Mouse (Mus musculus): ENCODE results near the gene Ticam1. TPM values are rescaled to one million over a fixed set of nuclear protein-coding genes. Genes with fewer than 3 reads are reported as not detected.

Gene Ticam1
- polyA plus RNA-seq, 1 experiment from 2014 or later, result 1.7 TPM

DNA sequence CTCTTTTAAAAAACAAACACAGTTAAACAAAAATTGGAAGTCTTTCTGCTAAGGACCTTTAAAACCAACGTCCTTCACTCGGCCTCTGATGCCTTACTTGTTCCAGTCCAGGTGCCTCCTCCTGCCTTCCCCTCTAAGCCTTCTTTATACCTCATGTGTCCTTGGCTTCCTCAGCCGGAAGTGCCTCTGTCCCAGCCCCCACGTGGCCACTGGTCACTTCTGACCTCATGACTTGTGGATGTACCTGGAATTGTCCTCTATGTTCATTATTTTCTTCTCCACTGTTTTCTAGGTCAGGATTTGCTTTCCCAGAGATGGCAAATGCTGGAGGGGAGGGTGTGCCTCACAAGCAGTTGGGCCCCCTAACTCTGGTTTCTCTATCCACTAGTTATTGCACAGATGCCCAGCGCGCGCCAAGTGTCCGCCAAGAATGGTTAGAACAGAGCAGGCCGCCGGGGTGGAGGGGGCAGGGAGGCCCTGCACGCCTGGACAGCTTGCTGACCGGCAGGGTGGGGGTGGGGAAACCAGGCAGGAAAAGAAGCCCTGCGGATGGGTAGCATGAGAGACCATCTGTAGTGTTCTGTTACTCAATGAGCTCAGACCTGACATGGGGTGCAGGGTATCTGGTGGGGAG lies 25.9 kb upstream of the Ticam1 start:
- Histone ChIP-seq H3K36me3 (peaks cover 16% of the 10 kb centered on the region), H3K27ac (replicated peaks) (peak overlapping the region; percentile 65), H3K9me3 (no peaks in the 10 kb centered on the region), H3K4me2 (replicated peaks) (peak overlapping the region; percentile 93), H3K27me3 (no peaks in the 10 kb centered on the region), H3K4me1 (peaks cover 45% of the 10 kb centered on the region), H3K9ac (replicated peaks) (peak overlapping the region; percentile 72; the same call in 1 of the 2 replicates), H3K4me3 (peak overlapping the region; percentile 85; the same call in 1 of the 2 replicates)
- no peak; the same call in none of the 2 replicates for ATAC-seq (ENCODE audit: low FRiP score, low read depth)
- WGBS, result 20% methylated on average over 13 of the region's 13 CpGs

DNA sequence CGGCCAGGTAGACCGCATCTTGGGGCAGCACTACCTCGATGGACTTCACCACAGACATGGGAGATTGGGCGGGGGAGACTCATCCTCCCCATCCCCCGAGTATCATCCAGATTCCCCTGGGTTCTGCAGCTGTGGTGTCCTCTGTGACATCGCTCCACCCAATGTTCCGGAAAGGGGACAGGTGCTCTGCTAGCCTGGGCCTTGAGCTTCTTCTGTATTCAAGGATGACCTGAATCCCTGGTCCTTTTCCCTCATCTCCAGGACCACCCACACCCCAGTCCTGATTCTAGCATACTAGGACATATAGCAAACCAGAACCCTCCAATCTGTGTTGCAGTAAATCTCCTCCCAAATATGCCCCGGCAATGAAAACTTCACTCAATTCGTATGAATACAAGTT lies 23.6 kb upstream of the Ticam1 start, which contains the start of gene Arrdc5:
Gene Arrdc5 (minus strand): TSS at position 101 of the 400 bp plus-strand sequence.
- Histone ChIP-seq H3K4me1 (peaks cover 23% of the 10 kb centered on the region), H3K4me2 (replicated peaks) (no peak within 1 kb of the TSS), H3K9me3 (no peaks in the 10 kb centered on the region), H3K4me3 (no peak within 1 kb of the TSS), H3K27ac (replicated peaks) (no peak within 1 kb of the TSS), H3K9ac (replicated peaks) (no peak within 1 kb of the TSS), H3K27me3 (no peaks in the 10 kb centered on the region), H3K36me3 (0 out of 2 replicates have a peak, but pooled peaks cover under 1% of the 10 kb centered on the region)
- WGBS, result 91% methylated on average over 9 of the region's 9 CpGs
- no peak for ATAC-seq (ENCODE audit: low FRiP score, low read depth)

DNA sequence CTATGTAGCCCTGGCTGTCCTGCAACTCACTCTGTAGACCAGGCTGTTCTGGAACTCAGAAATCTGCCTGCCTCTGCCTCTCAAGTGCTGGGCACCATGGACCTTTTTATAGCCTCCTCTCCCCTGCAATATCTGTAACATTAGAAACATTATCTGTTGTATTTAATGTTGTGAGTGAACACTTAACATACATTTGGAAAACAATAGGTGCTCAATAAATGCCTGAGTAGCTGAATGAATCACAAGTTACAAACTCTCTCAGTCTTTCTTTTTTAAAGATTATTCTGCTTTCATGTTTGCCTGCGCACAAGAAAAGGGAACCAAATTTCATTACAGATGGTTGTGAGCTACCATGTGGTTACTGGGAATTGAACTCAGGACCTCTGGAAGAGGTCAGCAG lies 21.7 kb upstream of the Ticam1 start:
- Histone ChIP-seq H3K27me3 (no peaks in the 10 kb centered on the region), H3K4me3 (no peak overlapping the region), H3K36me3 (no peaks in the 10 kb centered on the region), H3K27ac (replicated peaks) (no peak overlapping the region), H3K4me1 (peaks cover 10% of the 10 kb centered on the region), H3K9me3 (no peaks in the 10 kb centered on the region), H3K4me2 (replicated peaks) (no peak overlapping the region), H3K9ac (replicated peaks) (no peak overlapping the region)
- ATAC-seq (ENCODE audit: low FRiP score, low read depth), result no peak
- 95% methylated on average over 1 of the region's 1 CpGs for WGBS

DNA sequence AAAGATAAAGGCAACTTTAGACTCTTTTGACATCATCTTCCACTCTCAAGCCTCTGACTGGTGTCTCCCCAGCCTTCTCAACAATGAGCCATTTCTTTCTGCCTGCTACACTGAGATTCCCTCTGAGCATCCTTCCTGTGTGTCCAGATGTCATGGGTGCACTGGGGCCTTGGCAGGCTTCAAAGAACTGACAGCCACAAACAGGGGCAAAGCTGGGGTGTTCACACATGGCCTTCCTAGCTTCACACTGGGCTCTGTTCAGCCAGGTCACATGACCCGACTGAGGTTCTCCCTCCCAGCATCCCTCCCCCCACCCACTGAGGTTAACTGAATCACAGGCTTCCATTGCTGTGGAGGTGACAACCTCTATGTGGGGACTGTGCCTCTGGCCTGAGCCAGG lies 19.6 kb upstream of the Ticam1 start:
- ATAC-seq (ENCODE audit: low FRiP score, low read depth), result no peak
- H3K9ac ChIP-seq (replicated peaks), result no peak overlapping the region
- WGBS, result 58% methylated on average over 1 of the region's 1 CpGs

DNA sequence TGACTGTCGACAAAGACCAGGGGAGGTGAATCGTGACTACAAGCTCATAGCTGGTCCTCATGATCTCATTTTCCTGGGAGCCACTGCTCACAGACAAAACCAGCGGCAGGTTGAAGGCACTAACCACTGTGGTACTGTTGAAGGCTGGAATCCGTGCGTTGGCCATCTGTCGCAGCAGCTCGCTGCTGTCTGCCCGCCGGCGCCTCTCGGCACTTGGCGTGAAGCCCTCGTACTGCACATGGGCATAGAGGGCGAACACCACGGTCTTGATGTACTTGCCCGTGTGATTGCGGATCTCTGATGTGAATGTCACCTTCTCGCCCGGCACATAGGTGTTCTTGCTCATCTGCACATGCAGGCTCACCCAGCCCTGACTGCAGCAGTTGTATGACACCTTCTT lies 17.7 kb upstream of the Ticam1 start:
- no peaks in the 10 kb centered on the region for H3K9me3 ChIP-seq
- ATAC-seq (ENCODE audit: low FRiP score, low read depth), result no peak
- H3K4me1 ChIP-seq, result peaks cover 22% of the 10 kb centered on the region
- no peak overlapping the region for H3K9ac ChIP-seq (replicated peaks)
- 94% methylated on average over 19 of the region's 19 CpGs for WGBS
- no peak overlapping the region for H3K27ac ChIP-seq (replicated peaks)
- no peak overlapping the region for H3K4me2 ChIP-seq (replicated peaks)
- H3K4me3 ChIP-seq, result no peak overlapping the region
- H3K36me3 ChIP-seq, result no peaks in the 10 kb centered on the region
- no peaks in the 10 kb centered on the region; the same call in 1 of the 2 replicates for H3K27me3 ChIP-seq

More for the DNA sequence above, 19.6 kb upstream of the Ticam1 start:
- no peak overlapping the region for H3K27ac ChIP-seq (replicated peaks)
- no peaks in the 10 kb centered on the region for H3K36me3 ChIP-seq
- peaks cover 6% of the 10 kb centered on the region for H3K4me1 ChIP-seq
- H3K4me2 ChIP-seq (replicated peaks), result no peak overlapping the region
- H3K9me3 ChIP-seq, result no peaks in the 10 kb centered on the region
- no peak overlapping the region for H3K4me3 ChIP-seq
- H3K27me3 ChIP-seq, result no peaks in the 10 kb centered on the region; the same call in 1 of the 2 replicates

DNA sequence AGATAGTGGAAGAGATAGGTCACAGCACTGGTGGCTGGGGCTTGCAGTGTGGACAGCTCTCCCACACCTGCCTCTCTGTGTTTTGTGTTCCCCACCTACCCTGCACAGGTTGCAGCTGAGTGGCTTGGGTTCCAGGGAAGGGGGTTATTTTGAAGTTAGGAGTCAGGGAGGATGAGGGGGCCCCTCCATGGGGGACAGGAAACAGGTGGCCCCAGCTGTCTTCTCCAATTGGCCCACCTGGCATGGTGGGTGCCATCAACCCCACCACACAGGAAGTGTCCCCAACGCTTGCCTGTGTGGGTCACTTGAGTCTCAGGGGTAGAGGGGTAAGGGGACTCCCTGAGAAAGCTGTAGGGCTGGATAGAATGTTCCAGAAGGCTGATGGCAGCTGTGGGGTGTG lies 16.7 kb upstream of the Ticam1 start:
- Histone ChIP-seq H3K9me3 (no peaks in the 10 kb centered on the region), H3K4me3 (no peak overlapping the region), H3K4me2 (replicated peaks) (no peak overlapping the region), H3K27ac (replicated peaks) (no peak overlapping the region), H3K27me3 (no peaks in the 10 kb centered on the region; the same call in 1 of the 2 replicates), H3K36me3 (no peaks in the 10 kb centered on the region), H3K9ac (replicated peaks) (no peak overlapping the region), H3K4me1 (peaks cover 30% of the 10 kb centered on the region)
- ATAC-seq (ENCODE audit: low FRiP score, low read depth), result no peak
- WGBS, result 80% methylated on average over 1 of the region's 1 CpGs

DNA sequence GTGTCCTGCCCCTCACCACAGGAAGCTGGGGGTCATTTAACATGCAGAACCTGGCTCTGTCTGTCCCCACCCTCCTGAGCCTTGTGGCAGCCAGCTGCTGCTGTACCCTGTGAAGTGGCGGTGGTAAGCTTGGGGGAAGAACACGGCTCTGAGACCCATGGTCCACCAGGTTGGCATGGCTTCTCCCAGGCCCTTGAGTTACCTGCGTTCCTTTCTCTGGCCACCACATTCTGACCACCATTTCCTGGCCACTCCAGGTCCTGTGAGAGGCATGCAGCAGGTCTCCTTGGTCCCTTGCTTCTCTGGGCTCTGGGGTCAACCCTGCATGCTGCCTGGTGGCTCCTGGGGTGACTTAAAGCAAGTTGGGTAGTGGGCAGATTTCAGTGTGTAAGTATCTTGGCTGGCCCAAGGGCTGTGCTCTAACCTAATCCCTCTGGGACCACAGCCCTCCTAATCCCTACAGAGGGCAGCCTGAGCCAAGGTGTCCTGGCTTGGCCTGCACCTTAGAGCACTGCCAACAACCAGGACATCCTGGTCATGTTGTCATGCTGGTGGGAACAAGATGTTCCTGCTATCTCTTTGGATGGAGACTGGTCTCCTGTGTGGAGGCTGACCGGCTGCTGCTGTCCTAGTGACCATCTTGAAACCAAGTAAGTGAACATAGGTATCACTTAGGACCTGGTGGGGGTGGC lies 16.1 kb upstream of the Ticam1 start, which contains the start of gene Plin3:
Gene Plin3 (minus strand): TSS at position 343 of the 692 bp plus-strand sequence.
- H3K9me3 ChIP-seq, result no peaks in the 10 kb centered on the region
- H3K36me3 ChIP-seq, result no peaks in the 10 kb centered on the region
- H3K9ac ChIP-seq (replicated peaks), result no peak within 1 kb of the TSS
- WGBS, result 87% methylated on average over 4 of the region's 4 CpGs
- no peak within 1 kb of the TSS for H3K4me2 ChIP-seq (replicated peaks)
- H3K4me3 ChIP-seq, result no peak within 1 kb of the TSS
- H3K27ac ChIP-seq (replicated peaks), result peak within 1 kb of the TSS; percentile 73
- no peaks in the 10 kb centered on the region; the same call in 1 of the 2 replicates for H3K27me3 ChIP-seq
- ATAC-seq (ENCODE audit: low FRiP score, low read depth), result no peak
- peaks cover 35% of the 10 kb centered on the region for H3K4me1 ChIP-seq

DNA sequence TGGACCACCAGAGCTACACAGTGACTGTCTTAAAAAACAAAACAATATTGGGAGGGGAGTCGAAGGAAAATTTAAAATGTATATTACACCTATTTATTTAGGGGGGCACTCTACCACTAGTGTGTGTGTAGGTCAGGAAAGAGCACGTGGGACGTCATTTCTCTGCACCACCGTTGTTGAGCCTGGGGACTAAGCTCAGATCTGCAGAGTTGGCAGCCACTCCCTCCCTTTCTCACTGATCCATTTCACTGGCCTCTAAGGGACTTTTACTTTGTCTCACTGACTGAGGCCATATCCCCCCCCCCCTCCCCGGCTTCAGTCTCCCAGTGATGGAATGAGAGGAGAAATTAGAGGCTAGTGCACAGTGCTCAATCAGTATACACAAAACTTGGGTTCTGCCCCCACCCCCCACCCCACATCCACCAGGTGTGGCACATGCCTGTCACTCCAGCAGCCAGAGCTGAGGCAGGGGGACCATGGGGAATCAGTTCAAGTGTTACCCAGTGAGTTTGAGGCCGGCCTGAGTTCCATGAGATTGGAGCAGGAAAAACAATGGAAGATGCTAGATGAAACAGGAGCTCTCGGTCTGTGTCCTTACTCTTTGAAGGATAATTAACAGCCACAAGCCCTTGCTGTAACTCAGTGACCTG lies 15.4 kb upstream of the Ticam1 start:
- Histone ChIP-seq H3K4me2 (replicated peaks) (no peak overlapping the region; the same call in 1 of the 2 replicates), H3K27me3 (no peaks in the 10 kb centered on the region; the same call in 1 of the 2 replicates), H3K9ac (replicated peaks) (no peak overlapping the region), H3K4me1 (peaks cover 35% of the 10 kb centered on the region), H3K4me3 (no peak overlapping the region), H3K9me3 (no peaks in the 10 kb centered on the region), H3K36me3 (no peaks in the 10 kb centered on the region), H3K27ac (replicated peaks) (peak overlapping the region; percentile 73)
- 0 out of 2 replicates have a peak, but pooled peaks have one; percentile 0 for ATAC-seq (ENCODE audit: low FRiP score, low read depth)
- 63% methylated on average over 7 of the region's 7 CpGs for WGBS

DNA sequence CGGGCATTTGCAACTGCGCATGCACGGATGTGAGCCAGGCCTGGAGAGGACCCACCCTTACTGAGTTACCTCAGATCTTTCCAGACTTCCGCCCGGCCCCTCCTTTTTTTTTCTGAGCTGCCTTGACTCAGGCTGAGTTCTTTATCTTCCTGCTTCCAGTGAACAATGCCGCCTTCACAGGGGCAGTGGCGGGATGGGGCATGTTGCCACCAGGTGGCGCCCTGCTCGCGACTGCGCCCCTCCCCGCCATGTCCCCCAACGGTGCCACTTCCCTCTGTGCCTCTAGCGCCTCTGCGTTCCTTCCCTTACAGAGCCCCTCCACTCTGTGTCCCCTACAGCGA lies 14.6 kb upstream of the Ticam1 start:
- H3K4me1 ChIP-seq, result peaks cover 35% of the 10 kb centered on the region

DNA sequence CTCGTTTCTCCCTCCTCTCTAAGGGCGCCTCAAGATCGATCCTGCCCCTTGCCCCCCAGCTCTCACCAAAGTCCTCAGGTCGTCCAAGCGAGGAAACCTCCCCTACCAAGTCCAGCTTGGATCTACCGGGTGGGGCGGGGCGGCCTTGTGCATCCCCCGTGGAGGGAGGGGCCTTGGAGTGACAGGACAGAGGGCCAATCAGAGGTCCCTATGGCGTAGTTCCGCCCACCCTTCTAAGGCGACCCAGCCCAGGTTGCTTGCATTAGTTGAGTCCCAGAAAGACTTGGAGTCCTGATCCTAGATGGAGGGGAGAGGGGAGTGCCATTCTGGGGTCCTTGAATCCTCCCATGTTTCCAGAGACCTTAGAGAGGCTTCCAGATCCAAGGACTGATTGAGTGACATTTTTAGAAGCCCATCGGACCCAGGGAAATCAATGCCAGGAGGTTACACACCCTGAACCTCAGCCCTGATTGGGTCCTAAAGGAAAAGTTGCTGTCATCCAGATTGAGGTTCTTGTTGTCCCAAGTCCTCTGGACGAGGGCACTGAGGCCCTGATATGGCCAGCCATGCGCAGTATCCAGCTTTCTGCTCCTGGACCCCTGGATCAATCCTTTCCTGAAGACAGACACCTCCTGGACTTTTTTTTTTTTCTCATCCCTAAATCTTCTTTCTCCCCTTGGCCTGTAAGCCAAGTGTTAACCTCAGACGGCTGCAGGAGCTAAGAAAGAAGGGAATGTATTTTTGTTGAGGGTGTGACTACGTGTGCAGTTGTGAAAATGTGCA lies 14.0 kb upstream of the Ticam1 start:
- Histone ChIP-seq H3K36me3 (peaks cover under 1% of the 10 kb centered on the region; the same call in 1 of the 2 replicates), H3K9me3 (no peaks in the 10 kb centered on the region), H3K27ac (replicated peaks) (peak overlapping the region; percentile 73), H3K4me1 (peaks cover 35% of the 10 kb centered on the region), H3K4me3 (peak overlapping the region; percentile 43), H3K27me3 (no peaks in the 10 kb centered on the region; the same call in 1 of the 2 replicates), H3K4me2 (replicated peaks) (peak overlapping the region; percentile 54), H3K9ac (replicated peaks) (peak overlapping the region; percentile 45; the same call in 1 of the 2 replicates)
- peak; percentile 70 for ATAC-seq (ENCODE audit: low FRiP score, low read depth)
- 2% methylated on average over 17 of the region's 17 CpGs for WGBS

More for the DNA sequence above, 14.6 kb upstream of the Ticam1 start:
- no peaks in the 10 kb centered on the region; the same call in 1 of the 2 replicates for H3K27me3 ChIP-seq
- H3K9ac ChIP-seq (replicated peaks), result peak overlapping the region; percentile 38; the same call in 1 of the 2 replicates
- under 1% methylated on average over 16 of the region's 16 CpGs for WGBS
- no peaks in the 10 kb centered on the region for H3K36me3 ChIP-seq
- peak overlapping the region; percentile 20 for H3K4me3 ChIP-seq
- peak overlapping the region; percentile 73 for H3K27ac ChIP-seq (replicated peaks)
- H3K9me3 ChIP-seq, result no peaks in the 10 kb centered on the region
- peak overlapping the region; percentile 54 for H3K4me2 ChIP-seq (replicated peaks)
- peak; percentile 78 for ATAC-seq (ENCODE audit: low FRiP score, low read depth)

All from midbrain, embryonic 12.5 days (tissue).